Mouse (Mus musculus) 416B (cell line): Measurements from ENCODE around the gene Foxn3.

Source experiments
- DNase-seq: peaks from one replicate; pipeline ENCODE4 v3.0.0; 2011; ENCODE audit warnings: low read depth

The Foxn3 gene

DNA sequence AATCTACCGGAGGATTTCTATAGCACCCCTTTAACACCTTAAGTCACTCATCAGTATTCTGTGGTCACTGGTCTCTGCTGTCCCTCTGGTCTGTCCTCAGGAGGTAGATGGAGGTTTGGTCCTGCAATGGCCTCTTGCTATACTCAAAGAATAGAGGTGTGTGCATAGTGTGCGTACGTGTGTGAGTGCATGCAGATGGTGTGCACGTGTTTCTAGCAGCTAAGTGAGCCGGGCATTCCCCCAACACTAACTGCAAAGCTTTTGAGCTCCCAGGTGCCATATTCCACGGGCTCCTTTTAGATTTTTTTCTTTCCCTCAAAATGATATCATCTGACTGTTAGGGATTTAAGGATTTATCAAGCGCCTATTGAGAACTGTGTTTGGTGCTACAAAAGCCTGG, 269.9 kb downstream of the Foxn3 start:
- no peak for DNase-seq

DNA sequence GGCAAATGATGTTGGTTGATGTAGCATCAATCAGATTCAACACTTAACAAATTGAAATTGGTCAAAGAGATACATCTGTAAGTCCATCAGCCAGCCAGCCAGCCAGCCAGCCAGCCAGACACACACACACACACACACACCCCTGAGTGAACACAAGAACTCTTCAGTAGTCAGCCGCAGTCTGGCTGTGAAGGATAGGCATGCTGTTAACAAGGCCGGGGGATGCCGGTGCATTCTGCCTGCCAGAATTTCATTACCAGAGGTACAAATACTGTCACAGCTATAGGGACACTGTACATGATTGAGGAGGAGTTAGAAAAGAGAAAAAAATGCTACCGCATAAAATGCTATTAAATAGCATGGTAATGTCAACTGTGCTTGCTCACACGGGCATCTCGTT, 271.2 kb downstream of the Foxn3 start:
- DNase-seq: no peak

GRCm38 (mm10) chr12:99287081-99287480, 276.3 kb downstream of the Foxn3 start:
- no peak for DNase-seq

DNA sequence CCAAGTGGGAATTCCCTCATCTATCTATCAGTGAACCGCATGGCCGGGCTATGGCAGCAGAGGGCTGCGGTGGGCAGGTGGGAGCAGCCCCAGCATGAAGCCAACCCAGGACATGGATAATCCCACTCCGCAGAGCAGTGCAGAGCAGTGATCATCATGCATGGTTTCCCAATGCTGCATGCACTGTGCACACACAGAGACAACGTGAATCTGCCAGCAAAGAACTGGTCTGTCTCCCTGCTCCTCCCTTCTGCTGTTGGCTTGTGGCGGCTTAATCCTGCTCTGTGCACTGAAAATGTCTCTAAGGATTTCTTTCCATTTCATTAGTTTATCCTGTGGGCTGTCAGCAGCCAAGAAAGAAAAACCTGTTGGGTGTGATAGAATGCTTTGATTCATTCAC, 276.7 kb downstream of the Foxn3 start:
- no peak for DNase-seq

DNA sequence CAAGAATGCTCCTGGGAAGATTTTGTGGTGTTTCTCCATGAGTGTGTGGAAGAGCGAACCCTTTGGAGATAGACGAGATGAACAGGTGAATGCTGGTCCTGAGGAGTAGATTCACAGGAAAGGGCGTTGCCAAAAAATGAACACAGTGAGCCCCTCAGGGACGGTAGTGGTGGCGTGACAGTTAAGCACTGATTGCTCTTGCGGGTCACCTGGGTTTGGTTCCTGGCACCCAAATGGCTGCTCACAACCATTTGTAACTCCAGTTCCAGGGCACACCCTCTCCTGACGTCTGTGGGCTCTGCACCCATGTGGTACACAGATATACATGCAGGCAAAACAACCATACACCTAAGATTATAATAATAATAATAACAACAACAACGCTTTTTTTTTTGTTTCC, 277.7 kb downstream of the Foxn3 start:
- no peak for DNase-seq

- DNase-seq: no peak
These were observed 278.2 kb downstream of the Foxn3 start for GRCm38 (mm10) chr12:99285199-99285598.

DNA sequence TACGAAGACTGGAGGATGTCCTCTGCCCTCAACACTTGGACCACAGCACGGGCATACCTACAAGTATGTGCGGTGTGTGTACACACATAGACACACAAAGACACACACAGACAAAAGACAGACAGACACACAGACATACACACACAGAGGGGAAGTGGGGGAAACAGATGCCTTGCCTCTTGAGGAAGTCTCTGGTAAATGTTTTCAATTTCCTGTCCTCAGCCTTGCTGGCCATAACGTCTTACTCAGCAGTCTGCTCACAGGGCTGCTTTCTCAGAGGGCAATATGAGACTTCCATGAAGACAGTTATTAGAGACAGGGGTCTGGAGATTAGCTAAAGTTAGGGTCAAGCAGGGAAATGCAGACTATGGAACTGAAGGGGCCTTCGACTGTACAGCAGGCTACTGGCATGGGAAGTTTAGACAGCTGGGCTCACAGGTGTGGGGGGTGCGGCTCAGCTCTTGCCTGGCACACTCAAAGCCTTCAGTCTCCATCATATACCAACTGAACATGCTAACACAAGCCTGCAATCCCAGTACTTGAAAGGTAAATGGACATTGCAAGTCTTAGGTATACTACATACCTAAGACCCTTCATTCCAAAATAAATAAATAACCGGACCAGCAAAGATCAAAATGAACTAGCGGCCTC, 278.8 kb downstream of the Foxn3 start:
- peak; percentile 79 for DNase-seq

DNA sequence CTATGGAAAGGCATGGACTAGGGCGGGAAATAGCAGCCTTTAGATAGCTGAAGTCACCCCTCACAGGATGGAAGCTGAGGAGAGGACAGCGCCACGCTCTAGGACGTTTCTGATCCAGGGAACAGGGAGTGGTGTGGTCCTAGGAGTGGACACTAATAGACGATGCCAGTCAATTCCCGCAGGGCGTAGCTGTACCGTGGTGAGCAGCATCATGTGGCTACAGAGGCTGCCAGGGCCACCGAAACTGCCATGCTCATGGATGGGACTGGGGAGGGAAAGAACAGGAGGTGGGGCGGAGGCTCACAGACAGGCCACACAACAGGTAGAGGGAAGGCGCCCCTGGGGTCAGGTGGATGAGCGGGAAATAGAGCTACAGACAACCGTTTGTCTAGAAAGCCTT, 282.6 kb downstream of the Foxn3 start:
- no peak for DNase-seq

GRCm38 (mm10) chr12:99280291-99280690, 283.1 kb downstream of the Foxn3 start:
- peak; percentile 41 for DNase-seq

DNA sequence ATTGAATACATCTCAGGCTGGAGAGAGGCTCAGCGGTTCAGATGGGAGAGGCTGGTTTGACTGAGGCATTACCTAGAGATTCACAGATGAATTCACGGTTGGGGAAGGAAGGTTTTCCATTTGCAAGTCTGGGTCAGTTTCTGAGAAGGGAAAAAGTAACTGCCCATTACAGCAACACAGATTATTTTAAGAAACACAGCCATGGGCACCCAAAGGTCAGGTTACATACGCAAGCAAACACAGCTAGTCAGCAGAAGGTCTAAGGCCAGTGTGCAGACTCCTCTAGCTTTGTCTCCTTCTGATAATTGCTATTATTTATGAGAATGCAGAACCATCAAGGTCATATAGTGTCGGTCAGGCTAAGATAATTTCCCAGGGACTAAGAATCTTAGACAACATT, 284.0 kb downstream of the Foxn3 start:
- no peak for DNase-seq

GRCm38 (mm10) chr12:99274589-99274988, 288.8 kb downstream of the Foxn3 start:
- peak; percentile 79 for DNase-seq

- DNase-seq: no peak
These were observed 294.0 kb downstream of the Foxn3 start for GRCm38 (mm10) chr12:99269396-99269795.

GRCm38 (mm10) chr12:99268954-99269353, 294.4 kb downstream of the Foxn3 start:
- no peak for DNase-seq

DNA sequence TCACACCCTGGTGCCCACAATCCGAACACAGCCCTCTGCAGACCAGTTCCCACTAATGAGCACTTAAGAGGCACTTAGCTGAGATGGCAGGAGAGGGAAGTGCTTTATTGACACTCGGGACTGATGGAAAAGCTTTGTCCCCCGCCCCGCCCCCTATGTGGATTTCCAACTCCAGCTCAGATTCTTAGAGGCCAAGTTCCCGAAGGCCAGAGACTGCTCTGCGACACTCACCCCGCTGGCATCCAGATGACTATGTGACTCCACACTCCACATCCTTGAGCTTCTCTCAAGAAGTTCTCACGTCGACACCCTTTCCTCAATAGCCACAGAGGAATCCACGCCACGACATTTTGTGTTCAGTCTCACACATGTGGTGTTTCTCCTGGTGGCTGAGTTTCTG, 295.6 kb downstream of the Foxn3 start:
- no peak for DNase-seq

- no peak for DNase-seq
These were observed 296.9 kb downstream of the Foxn3 start for GRCm38 (mm10) chr12:99266434-99266833.

DNA sequence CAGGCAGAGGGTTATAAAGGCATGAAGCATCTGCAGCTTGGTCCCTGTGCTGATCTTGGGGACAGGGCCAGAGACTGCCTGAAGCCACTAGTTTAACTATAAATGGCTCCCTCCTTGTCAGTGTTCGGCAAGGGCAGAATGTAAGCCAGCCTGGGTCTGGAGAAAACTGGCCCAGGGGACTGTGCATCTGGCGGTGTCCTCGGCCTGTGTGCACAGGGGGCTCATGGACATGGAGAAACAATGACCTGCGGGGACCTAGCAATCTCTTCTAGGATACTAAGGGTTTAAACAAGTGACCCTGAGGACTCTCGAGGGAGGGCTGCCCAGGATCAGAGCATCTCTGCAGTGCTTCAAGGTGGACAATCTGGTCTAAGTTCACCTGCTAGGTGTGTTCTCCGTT, 297.6 kb downstream of the Foxn3 start:
- no peak for DNase-seq

- DNase-seq: peak; percentile 11
These were observed 299.0 kb downstream of the Foxn3 start for GRCm38 (mm10) chr12:99264386-99264785.

GRCm38 (mm10) chr12:99263592-99264335, 299.6 kb downstream of the Foxn3 start:
- no peak for DNase-seq

- no peak for DNase-seq
These were observed 300.5 kb downstream of the Foxn3 start for GRCm38 (mm10) chr12:99262840-99263239.

GRCm38 (mm10) chr12:99262066-99262599, 301.2 kb downstream of the Foxn3 start:
- peak; percentile 9 for DNase-seq

GRCm38 (mm10) chr12:99260171-99260570, 303.2 kb downstream of the Foxn3 start:
- DNase-seq: no peak

GRCm38 (mm10) chr12:99257570-99257969, 305.8 kb downstream of the Foxn3 start:
- DNase-seq: no peak

- no peak for DNase-seq
These were observed 306.4 kb downstream of the Foxn3 start for GRCm38 (mm10) chr12:99256997-99257396.

- no peak for DNase-seq
These were observed 306.9 kb downstream of the Foxn3 start for GRCm38 (mm10) chr12:99256463-99256862.
